Mouse (Mus musculus): ENCODE measurements around the gene Mamdc2. TPM values are rescaled to one million over a fixed set of nuclear protein-coding genes. Genes with fewer than 3 reads are reported as not detected.
A peak's percentile ranks its signal among the peaks of the same experiment; 100 is the strongest.

Mamdc2 gene
- total and polyA plus RNA-seq, 2 experiments from 2014 or later, result 3.2 to 4.0 TPM

DNA sequence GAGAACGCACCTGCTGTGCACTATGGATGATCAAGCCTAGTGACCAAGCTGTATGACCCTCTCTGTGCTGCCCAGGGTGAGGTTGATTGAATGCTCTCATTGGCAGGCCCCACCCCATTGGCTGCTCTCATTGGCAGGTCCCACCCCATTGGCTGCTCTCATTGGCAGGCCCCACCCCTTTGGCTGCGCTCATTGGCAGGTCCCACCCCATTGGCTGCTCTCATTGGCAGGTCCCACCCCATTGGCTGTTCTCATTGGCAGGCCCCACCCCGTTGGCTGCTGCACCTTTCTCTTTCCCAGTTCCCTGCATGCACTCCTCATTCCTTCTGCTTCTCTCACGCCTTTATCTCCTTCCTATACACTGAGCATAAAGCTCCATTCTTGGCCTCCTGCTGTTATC, 12.5 kb downstream of the Mamdc2 start:
- Histone ChIP-seq H3K27me3 (ENCODE audit: insufficient read depth, low read length) (no peaks in the 10 kb centered on the region), H3K9me3 (ENCODE audit: low read length) (no peaks in the 10 kb centered on the region), H3K27ac (no peak overlapping the region), H3K4me3 (ENCODE audit: low read length) (no peak overlapping the region), H3K36me3 (ENCODE audit: insufficient read depth, low read length) (no peaks in the 10 kb centered on the region), H3K4me2 (ENCODE audit: low read depth, low read length) (no peak overlapping the region), H3K4me1 (ENCODE audit: insufficient read depth, low read length) (no peaks in the 10 kb centered on the region), H3K9ac (replicated peaks; ENCODE audit: low read length) (no peak overlapping the region)
- ATAC-seq (no peak), DNase-seq (ENCODE audit: low spot score) (no peak)
- TF ChIP-seq CTCF (IDR thresholded peaks at IDR 0.05; ENCODE audit: low read depth), result no peak
- WGBS, result 77% methylated on average over 4 of the region's 4 CpGs

DNA sequence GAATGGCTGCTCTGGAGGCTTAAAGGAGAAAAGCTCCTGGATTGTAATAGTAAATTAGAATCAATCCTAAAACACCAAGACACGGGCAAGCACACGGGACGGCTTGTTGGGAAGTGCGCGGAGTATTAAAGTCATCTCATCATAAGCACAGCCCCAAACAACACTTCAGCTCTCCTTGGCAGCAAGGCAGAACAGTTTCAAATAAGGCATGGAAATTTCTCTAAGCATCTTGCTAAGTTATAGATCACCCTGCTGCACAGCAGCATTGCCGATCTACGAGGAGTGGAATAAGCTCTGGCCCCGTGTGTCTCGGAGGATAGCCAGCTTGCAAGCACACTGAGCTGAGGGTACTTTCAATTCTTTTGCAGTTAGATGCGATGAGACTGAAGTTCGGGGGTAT, 13.8 kb downstream of the Mamdc2 start:
- DNase-seq (ENCODE audit: low spot score) (no peak), ATAC-seq (no peak)
- no peak for TF ChIP-seq CTCF (IDR thresholded peaks at IDR 0.05; ENCODE audit: low read depth)
- Histone ChIP-seq H3K9ac (replicated peaks; ENCODE audit: low read length) (no peak overlapping the region), H3K4me2 (ENCODE audit: low read depth, low read length) (no peak overlapping the region), H3K9me3 (ENCODE audit: low read length) (no peaks in the 10 kb centered on the region), H3K4me3 (ENCODE audit: low read length) (no peak overlapping the region), H3K36me3 (ENCODE audit: insufficient read depth, low read length) (no peaks in the 10 kb centered on the region), H3K4me1 (ENCODE audit: insufficient read depth, low read length) (no peaks in the 10 kb centered on the region), H3K27ac (no peak overlapping the region), H3K27me3 (ENCODE audit: insufficient read depth, low read length) (no peaks in the 10 kb centered on the region)
- 80% methylated on average over 11 of the region's 11 CpGs for WGBS

DNA sequence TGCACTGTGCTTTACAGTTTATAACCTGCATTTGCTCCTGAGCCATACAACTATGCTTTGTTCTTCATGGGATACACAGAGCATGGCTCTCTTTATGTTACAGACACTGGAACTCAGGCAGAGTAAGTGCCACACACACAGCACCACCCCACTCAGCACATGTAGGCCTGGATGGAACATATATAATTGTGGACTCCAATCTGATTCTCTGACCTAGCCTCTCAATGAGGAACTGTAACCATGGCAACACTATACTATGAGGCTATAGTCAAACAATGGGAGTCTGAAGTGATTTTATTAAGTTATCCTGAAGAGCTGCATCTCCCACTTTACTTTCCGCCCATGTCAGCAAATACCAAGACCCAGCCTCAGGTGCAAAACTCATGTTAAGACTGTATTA, 30.6 kb downstream of the Mamdc2 start:
- Histone ChIP-seq H3K9ac (replicated peaks; ENCODE audit: low read length) (no peak overlapping the region), H3K36me3 (ENCODE audit: insufficient read depth, low read length) (no peaks in the 10 kb centered on the region), H3K9me3 (ENCODE audit: low read length) (no peaks in the 10 kb centered on the region), H3K27me3 (ENCODE audit: insufficient read depth, low read length) (no peaks in the 10 kb centered on the region), H3K4me1 (ENCODE audit: insufficient read depth, low read length) (no peaks in the 10 kb centered on the region), H3K4me2 (ENCODE audit: low read depth, low read length) (no peak overlapping the region), H3K27ac (no peak overlapping the region), H3K4me3 (ENCODE audit: low read length) (no peak overlapping the region)
- no peak for TF ChIP-seq CTCF (IDR thresholded peaks at IDR 0.05; ENCODE audit: low read depth)
- ATAC-seq, result no peak
- DNase-seq (ENCODE audit: low spot score), result no peak
- 73% methylated on average over 1 of the region's 1 CpGs for WGBS

DNA sequence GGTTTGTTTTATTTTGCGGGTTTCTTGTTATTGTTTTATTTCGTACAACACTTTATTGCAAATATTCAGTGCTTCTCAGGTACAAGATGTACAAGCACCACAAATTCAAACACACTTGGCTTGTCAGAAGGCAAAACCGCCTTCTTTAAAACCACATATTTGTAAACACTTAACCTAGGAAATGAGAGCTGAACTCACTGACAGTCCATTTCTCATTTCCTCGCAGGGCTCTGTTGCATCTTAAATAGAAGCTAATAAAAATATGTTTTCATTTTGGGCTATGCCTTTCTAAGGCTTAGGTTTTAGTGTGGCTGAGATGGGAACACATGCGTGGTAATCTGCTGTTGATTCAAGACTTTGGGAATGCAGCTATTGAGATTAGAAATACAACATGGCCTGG, 37.4 kb downstream of the Mamdc2 start:
- H3K9ac ChIP-seq (replicated peaks; ENCODE audit: low read length), result no peak overlapping the region
- H3K27ac ChIP-seq, result no peak overlapping the region
- H3K4me3 ChIP-seq (ENCODE audit: low read length), result no peak overlapping the region
- no peak overlapping the region for H3K4me2 ChIP-seq (ENCODE audit: low read depth, low read length)
- 91% methylated on average over 5 of the region's 5 CpGs for WGBS
- DNase-seq (ENCODE audit: low spot score) (no peak), ATAC-seq (no peak)
- no peaks in the 10 kb centered on the region for H3K4me1 ChIP-seq (ENCODE audit: insufficient read depth, low read length)
- no peaks in the 10 kb centered on the region for H3K36me3 ChIP-seq (ENCODE audit: insufficient read depth, low read length)
- TF ChIP-seq CTCF (IDR thresholded peaks at IDR 0.05; ENCODE audit: low read depth), result no peak
- no peaks in the 10 kb centered on the region for H3K9me3 ChIP-seq (ENCODE audit: low read length)
- no peaks in the 10 kb centered on the region for H3K27me3 ChIP-seq (ENCODE audit: insufficient read depth, low read length)

DNA sequence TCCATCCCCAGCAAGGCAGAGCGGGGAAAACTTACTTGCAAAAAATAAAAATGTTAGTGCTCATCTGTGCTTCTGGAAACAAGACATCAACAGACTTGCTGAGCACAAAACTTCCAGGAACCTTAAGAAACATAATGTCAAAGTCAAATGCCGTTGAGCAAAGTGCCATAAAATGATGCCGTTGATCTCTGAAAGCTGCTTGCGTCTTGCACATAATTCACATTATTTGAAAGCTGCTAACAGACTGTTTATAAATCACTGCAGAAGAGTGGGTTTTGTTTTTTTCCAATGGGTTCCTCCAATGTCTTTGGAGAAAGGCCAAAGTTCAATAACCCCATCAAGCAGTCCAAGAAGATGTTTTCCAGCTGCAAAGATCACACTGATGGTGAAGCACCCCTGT, 37.9 kb downstream of the Mamdc2 start:
- ATAC-seq, result no peak
- H3K27ac ChIP-seq, result no peak overlapping the region
- 89% methylated on average over 4 of the region's 4 CpGs for WGBS
- no peaks in the 10 kb centered on the region for H3K36me3 ChIP-seq (ENCODE audit: insufficient read depth, low read length)
- no peaks in the 10 kb centered on the region for H3K4me1 ChIP-seq (ENCODE audit: insufficient read depth, low read length)
- no peaks in the 10 kb centered on the region for H3K9me3 ChIP-seq (ENCODE audit: low read length)
- no peak for TF ChIP-seq CTCF (IDR thresholded peaks at IDR 0.05; ENCODE audit: low read depth)
- H3K4me2 ChIP-seq (ENCODE audit: low read depth, low read length), result no peak overlapping the region
- peaks cover 2% of the 10 kb centered on the region; the same call in 1 of the 2 replicates for H3K27me3 ChIP-seq (ENCODE audit: insufficient read depth, low read length)
- H3K4me3 ChIP-seq (ENCODE audit: low read length), result no peak overlapping the region
- DNase-seq (ENCODE audit: low spot score), result no peak
- H3K9ac ChIP-seq (replicated peaks; ENCODE audit: low read length), result no peak overlapping the region

DNA sequence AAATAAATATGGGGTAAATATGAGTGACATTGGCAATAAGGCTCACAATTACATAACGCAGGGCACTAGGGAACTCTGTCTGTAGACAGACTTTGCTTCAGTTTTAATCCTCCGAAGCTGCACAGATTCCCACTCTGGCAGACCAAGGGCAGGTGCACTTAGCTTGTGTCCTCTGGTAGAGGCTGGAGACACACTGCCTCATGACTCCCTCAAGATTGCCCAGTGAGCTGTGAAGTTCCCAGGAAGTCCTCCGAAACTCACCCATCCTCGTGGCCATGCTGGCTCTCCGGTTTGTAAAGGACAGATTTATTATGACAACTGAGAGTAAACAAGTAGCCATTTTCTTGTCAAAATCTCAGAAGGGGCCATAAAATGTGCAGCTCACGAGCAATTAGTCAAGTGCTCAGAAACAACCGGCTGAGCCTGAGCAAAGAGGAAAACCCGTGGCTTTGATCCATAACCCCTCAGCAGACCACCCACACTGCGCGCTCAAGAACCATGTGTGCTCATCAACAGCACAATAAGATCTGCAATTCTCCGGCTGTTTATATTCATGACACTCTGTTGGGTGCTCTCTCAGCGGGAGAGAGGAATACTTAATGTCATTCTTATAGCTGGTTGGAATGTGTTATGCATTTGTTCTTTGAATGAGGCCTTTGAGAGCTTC, 46.6 kb downstream of the Mamdc2 start:
- peak; percentile 71 for DNase-seq (ENCODE audit: low spot score)
- 25% methylated on average over 12 of the region's 12 CpGs for WGBS
- H3K36me3 ChIP-seq (ENCODE audit: insufficient read depth, low read length), result no peaks in the 10 kb centered on the region
- H3K4me2 ChIP-seq (ENCODE audit: low read depth, low read length), result no peak overlapping the region
- no peak overlapping the region for H3K9ac ChIP-seq (replicated peaks; ENCODE audit: low read length)
- peaks cover 7% of the 10 kb centered on the region for H3K4me1 ChIP-seq (ENCODE audit: insufficient read depth, low read length)
- TF ChIP-seq CTCF (IDR thresholded peaks at IDR 0.05; ENCODE audit: low read depth), result no peak
- no peak overlapping the region for H3K4me3 ChIP-seq (ENCODE audit: low read length)
- peak overlapping the region; percentile 41; the same call in 1 of the 2 replicates for H3K27ac ChIP-seq
- no peaks in the 10 kb centered on the region for H3K9me3 ChIP-seq (ENCODE audit: low read length)
- peak; percentile 95 for ATAC-seq
- peaks cover 4% of the 10 kb centered on the region; the same call in 1 of the 2 replicates for H3K27me3 ChIP-seq (ENCODE audit: insufficient read depth, low read length)

DNA sequence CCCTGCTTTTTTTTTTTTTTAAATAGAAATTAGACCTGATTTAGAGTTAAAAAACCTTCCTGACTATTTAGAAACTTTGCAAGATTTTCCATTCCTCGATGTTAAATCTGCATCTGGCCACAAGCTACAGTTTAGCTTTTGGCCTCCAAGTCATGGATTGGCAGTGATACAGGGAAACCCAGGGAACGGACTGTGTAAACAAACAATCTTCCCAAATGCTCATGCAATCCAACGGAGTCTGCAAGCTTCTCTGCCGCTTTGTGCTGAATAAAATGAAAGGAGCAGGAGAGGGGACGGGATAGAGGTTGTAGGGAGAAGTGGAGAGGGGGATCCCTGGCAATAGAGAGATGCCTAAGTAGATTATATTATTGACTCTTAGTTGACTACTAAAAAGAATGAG, 47.8 kb downstream of the Mamdc2 start:
- Histone ChIP-seq H3K36me3 (ENCODE audit: insufficient read depth, low read length) (no peaks in the 10 kb centered on the region), H3K9ac (replicated peaks; ENCODE audit: low read length) (no peak overlapping the region), H3K9me3 (ENCODE audit: low read length) (no peaks in the 10 kb centered on the region), H3K4me1 (ENCODE audit: insufficient read depth, low read length) (peaks cover 7% of the 10 kb centered on the region), H3K4me2 (ENCODE audit: low read depth, low read length) (no peak overlapping the region), H3K4me3 (ENCODE audit: low read length) (no peak overlapping the region), H3K27me3 (ENCODE audit: insufficient read depth, low read length) (peaks cover 3% of the 10 kb centered on the region; the same call in 1 of the 2 replicates), H3K27ac (no peak overlapping the region)
- ATAC-seq (peak; percentile 35; the same call in 1 of the 2 replicates), DNase-seq (ENCODE audit: low spot score) (peak; percentile 75)
- WGBS, result 34% methylated on average over 5 of the region's 5 CpGs
- no peak for TF ChIP-seq CTCF (IDR thresholded peaks at IDR 0.05; ENCODE audit: low read depth)

Data from hindbrain, postnatal 0 days (tissue).